Mouse (Mus musculus) bone marrow macrophage, adult 2 months (primary cell): ENCODE data around the gene Olfr430.

Source experiments
- CTCF ChIP-seq: IDR thresholded peaks from 2 replicates; pipeline ENCODE4 v1.5.1; 2012; ENCODE audit warnings: low read depth, mild to moderate bottlenecking, low read length, moderate library complexity
- POLR2A ChIP-seq: IDR thresholded peaks from 2 replicates; pipeline ENCODE4 v1.6.1; 2012; ENCODE audit warnings: mild to moderate bottlenecking, low read depth, low read length, borderline replicate concordance

- no peak for TF ChIP-seq CTCF
- no peak for TF ChIP-seq POLR2A
Observed at GRCm38 (mm10) chr1:174096591-174096990, 30.2 kb downstream of the Olfr430 start, which contains the start of gene Olfr427.
